Mouse (Mus musculus): ENCODE data around the gene Gan. TPM values are rescaled to one million over a fixed set of nuclear protein-coding genes. Genes with fewer than 3 reads are reported as not detected.

Gan gene
- total and polyA plus RNA-seq, 2 experiments from 2014 or later: 0.60 to 4.0 TPM

DNA sequence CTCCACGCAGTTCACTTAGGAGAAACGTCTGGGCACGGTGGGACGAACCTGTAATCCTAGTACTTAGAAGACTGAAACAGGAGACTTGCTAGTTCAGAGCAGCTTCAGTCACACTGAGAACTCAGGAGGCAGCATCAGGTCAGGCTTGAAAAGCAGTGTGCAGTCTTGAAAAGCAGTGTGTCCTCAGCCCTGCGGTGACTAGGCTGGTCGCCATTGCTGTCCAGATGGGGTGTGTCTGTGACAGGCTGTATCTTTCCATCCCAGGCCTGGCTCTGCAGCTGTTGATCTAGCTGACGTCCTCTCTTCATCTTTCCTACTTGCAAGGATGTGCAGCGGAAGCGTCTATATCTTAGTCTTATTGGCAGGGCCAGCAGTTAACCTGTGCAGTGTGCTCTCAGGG, 42.9 kb downstream of the Gan start:
- no peak overlapping the region for H3K4me3 ChIP-seq (ENCODE audit: low read depth, low read length)
- peak overlapping the region; percentile 73 for H3K27ac ChIP-seq (ENCODE audit: low read depth)
- peaks cover 16% of the 10 kb centered on the region; the same call in 1 of the 2 replicates for H3K4me1 ChIP-seq (ENCODE audit: control insufficient read depth, insufficient read depth)
- WGBS: 70% methylated on average over 9 of the region's 9 CpGs
- H3K4me2 ChIP-seq (ENCODE audit: low read depth, low read length): no peak overlapping the region
- H3K36me3 ChIP-seq (replicated peaks; ENCODE audit: control insufficient read depth, insufficient read depth, low read length): peaks cover 17% of the 10 kb centered on the region
- no peaks in the 10 kb centered on the region for H3K27me3 ChIP-seq (ENCODE audit: control insufficient read depth, insufficient read depth, low read length)
- H3K9me3 ChIP-seq (replicated peaks; ENCODE audit: control insufficient read depth, low read length): no peaks in the 10 kb centered on the region
- ATAC-seq (ENCODE audit: insufficient read depth, low read depth) (no peak), DNase-seq (ENCODE audit: low spot score) (peak; percentile 5)
- TF ChIP-seq CTCF (IDR thresholded peaks at IDR 0.05; ENCODE audit: low read depth): no peak
- TF ChIP-seq EP300 (IDR thresholded peaks at IDR 0.05; ENCODE audit: low read depth): no peak
- H3K9ac ChIP-seq (replicated peaks; ENCODE audit: low read depth, low read length): no peak overlapping the region

- ATAC-seq (ENCODE audit: insufficient read depth, low read depth) (no peak), DNase-seq (ENCODE audit: low spot score) (peak; percentile 18)
- peaks cover 11% of the 10 kb centered on the region for H3K36me3 ChIP-seq (replicated peaks; ENCODE audit: control insufficient read depth, insufficient read depth, low read length)
- no peak overlapping the region for H3K4me2 ChIP-seq (ENCODE audit: low read depth, low read length)
- no peaks in the 10 kb centered on the region for H3K27me3 ChIP-seq (ENCODE audit: control insufficient read depth, insufficient read depth, low read length)
- H3K9ac ChIP-seq (replicated peaks; ENCODE audit: low read depth, low read length): no peak overlapping the region
- no peaks in the 10 kb centered on the region for H3K9me3 ChIP-seq (replicated peaks; ENCODE audit: control insufficient read depth, low read length)
- 71% methylated on average over 19 of the region's 19 CpGs for WGBS
- H3K27ac ChIP-seq (ENCODE audit: low read depth): no peak overlapping the region; the same call in 1 of the 2 replicates
- TF ChIP-seq CTCF (IDR thresholded peaks at IDR 0.05; ENCODE audit: low read depth) (no peak), EP300 (IDR thresholded peaks at IDR 0.05; ENCODE audit: low read depth) (no peak)
- H3K4me3 ChIP-seq (ENCODE audit: low read depth, low read length): no peak overlapping the region
- H3K4me1 ChIP-seq (ENCODE audit: control insufficient read depth, insufficient read depth): peaks cover 16% of the 10 kb centered on the region; the same call in 1 of the 2 replicates
These were observed 43.5 kb downstream of the Gan start for GRCm38 (mm10) chr8:117201221-117202017.

DNA sequence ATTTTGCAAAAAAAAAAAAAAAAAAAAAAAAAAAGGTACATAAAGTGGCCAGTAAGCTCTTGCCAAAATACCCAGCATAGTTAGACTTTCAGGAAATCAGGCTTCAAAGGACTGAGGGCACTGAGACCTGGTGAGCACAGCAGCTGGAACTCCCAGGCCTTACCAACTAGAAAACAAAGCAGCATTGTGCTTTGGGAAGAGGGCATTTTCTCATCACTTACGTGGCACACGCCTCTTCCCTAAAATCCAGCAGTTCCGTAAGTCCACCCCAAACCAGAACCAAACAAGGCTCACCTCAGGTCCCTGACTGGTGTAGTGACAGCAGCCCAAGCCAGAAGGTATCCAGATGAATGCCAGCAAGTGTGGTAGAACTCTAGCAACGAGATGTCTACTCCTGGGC, 45.1 kb downstream of the Gan start:
- Histone ChIP-seq H3K36me3 (replicated peaks; ENCODE audit: control insufficient read depth, insufficient read depth, low read length) (peaks cover 11% of the 10 kb centered on the region), H3K27ac (ENCODE audit: low read depth) (no peak overlapping the region), H3K4me2 (ENCODE audit: low read depth, low read length) (no peak overlapping the region), H3K4me3 (ENCODE audit: low read depth, low read length) (no peak overlapping the region), H3K9me3 (replicated peaks; ENCODE audit: control insufficient read depth, low read length) (no peaks in the 10 kb centered on the region), H3K4me1 (ENCODE audit: control insufficient read depth, insufficient read depth) (peaks cover 16% of the 10 kb centered on the region; the same call in 1 of the 2 replicates), H3K27me3 (ENCODE audit: control insufficient read depth, insufficient read depth, low read length) (no peaks in the 10 kb centered on the region), H3K9ac (replicated peaks; ENCODE audit: low read depth, low read length) (no peak overlapping the region)
- no peak for ATAC-seq (ENCODE audit: insufficient read depth, low read depth)
- TF ChIP-seq CTCF (IDR thresholded peaks at IDR 0.05; ENCODE audit: low read depth): no peak
- no peak for TF ChIP-seq EP300 (IDR thresholded peaks at IDR 0.05; ENCODE audit: low read depth)
- DNase-seq (ENCODE audit: low spot score): no peak
- WGBS: 94% methylated on average over 4 of the region's 4 CpGs

- Histone ChIP-seq H3K4me2 (ENCODE audit: low read depth, low read length) (no peak overlapping the region), H3K4me3 (ENCODE audit: low read depth, low read length) (no peak overlapping the region), H3K4me1 (ENCODE audit: control insufficient read depth, insufficient read depth) (no peaks in the 10 kb centered on the region), H3K9ac (replicated peaks; ENCODE audit: low read depth, low read length) (no peak overlapping the region), H3K27ac (ENCODE audit: low read depth) (no peak overlapping the region), H3K36me3 (replicated peaks; ENCODE audit: control insufficient read depth, insufficient read depth, low read length) (peaks cover 12% of the 10 kb centered on the region), H3K9me3 (replicated peaks; ENCODE audit: control insufficient read depth, low read length) (no peaks in the 10 kb centered on the region), H3K27me3 (ENCODE audit: control insufficient read depth, insufficient read depth, low read length) (no peaks in the 10 kb centered on the region)
- WGBS: 79% methylated on average over 4 of the region's 4 CpGs
- ATAC-seq (ENCODE audit: insufficient read depth, low read depth) (no peak), DNase-seq (ENCODE audit: low spot score) (no peak)
- no peak for TF ChIP-seq CTCF (IDR thresholded peaks at IDR 0.05; ENCODE audit: low read depth)
- TF ChIP-seq EP300 (IDR thresholded peaks at IDR 0.05; ENCODE audit: low read depth): no peak
These were observed 47.9 kb downstream of the Gan start for GRCm38 (mm10) chr8:117205884-117206283.

- H3K4me3 ChIP-seq (ENCODE audit: low read depth, low read length): no peak overlapping the region
- H3K4me1 ChIP-seq (ENCODE audit: control insufficient read depth, insufficient read depth): no peaks in the 10 kb centered on the region
- TF ChIP-seq CTCF (IDR thresholded peaks at IDR 0.05; ENCODE audit: low read depth) (no peak), EP300 (IDR thresholded peaks at IDR 0.05; ENCODE audit: low read depth) (no peak)
- WGBS: 86% methylated on average over 7 of the region's 7 CpGs
- no peak for DNase-seq (ENCODE audit: low spot score)
- H3K27ac ChIP-seq (ENCODE audit: low read depth): no peak overlapping the region
- ATAC-seq (ENCODE audit: insufficient read depth, low read depth): no peak
- no peak overlapping the region for H3K4me2 ChIP-seq (ENCODE audit: low read depth, low read length)
- H3K9ac ChIP-seq (replicated peaks; ENCODE audit: low read depth, low read length): no peak overlapping the region
- no peaks in the 10 kb centered on the region for H3K9me3 ChIP-seq (replicated peaks; ENCODE audit: control insufficient read depth, low read length)
- H3K36me3 ChIP-seq (replicated peaks; ENCODE audit: control insufficient read depth, insufficient read depth, low read length): peaks cover 12% of the 10 kb centered on the region
- no peaks in the 10 kb centered on the region for H3K27me3 ChIP-seq (ENCODE audit: control insufficient read depth, insufficient read depth, low read length)
These were observed 48.7 kb downstream of the Gan start for GRCm38 (mm10) chr8:117206636-117207035.
